Mouse (Mus musculus): ENCODE results near the gene Chn2.

DNA sequence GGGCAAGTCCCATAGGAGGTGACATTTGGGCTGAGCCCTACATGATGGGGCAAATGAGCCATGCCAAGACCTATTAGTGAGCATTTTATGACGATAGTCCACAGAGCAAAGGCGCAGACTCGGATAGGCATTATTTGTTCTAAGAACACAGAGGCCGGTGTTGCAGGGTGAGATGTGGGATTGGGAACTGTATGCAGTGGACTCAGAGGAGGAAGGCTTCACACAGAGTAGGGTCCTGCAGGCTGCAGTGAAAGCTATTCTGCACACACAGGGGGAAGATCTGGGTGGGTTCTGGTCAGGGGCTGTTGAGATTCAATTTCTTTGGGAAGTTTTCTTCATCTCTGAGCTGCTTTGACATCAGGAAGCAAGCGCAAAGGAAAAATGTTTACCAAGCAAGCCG is 132.0 kb downstream of the Chn2 start:
- TF ChIP-seq CTCF (IDR thresholded peaks at IDR 0.05; ENCODE audit: borderline replicate concordance, insufficient read depth, low read depth, low read length) = no peak
- no peak for TF ChIP-seq POLR2A (IDR thresholded peaks at IDR 0.05; ENCODE audit: borderline replicate concordance, insufficient read depth, low read length)

Data from cerebellum, adult 2 months (tissue).